In genomic region chr3:141466061-141466460, GRCm38 (mm10) we compare ENCODE assay signal across 9 mouse cellular contexts. TPM values are rescaled to one million over a fixed set of nuclear protein-coding genes. Genes with fewer than 3 reads are reported as not detected.
DNase-seq lines count a peak whose midpoint lies in the region; ATAC-seq and TF ChIP-seq lines count a peak whose summit lies in the region.
"Had no signal": no experiment of that assay in that cellular context is flagged by ENCODE, and none has a peak within 500 bp of the region (broad histone marks: within the 10 kb centered on the region; RNA-seq: fewer than 3 reads in every experiment).

No protein-coding gene starts in this region.

- H3K9ac ChIP-seq in forebrain, postnatal 0 days, result peak overlapping the region; percentile 80
- peak overlapping the region; percentile 71 for H3K9ac ChIP-seq in kidney, postnatal 0 days (ENCODE audit: low read depth, low read length)
- no peak overlapping the region for H3K9ac ChIP-seq in liver, embryonic 15.5 days

- peaks cover 9% of the 10 kb centered on the region; the same call in 1 of the 2 replicates for H3K4me1 ChIP-seq in cerebellum, adult 2 months (ENCODE audit: control insufficient read depth, insufficient read depth, low read length)
- H3K4me1 ChIP-seq in forebrain, postnatal 0 days (ENCODE audit: insufficient read depth), result 0 out of 2 replicates have a peak, but pooled peaks cover 7% of the 10 kb centered on the region
- no peaks in the 10 kb centered on the region for H3K4me1 ChIP-seq in kidney, postnatal 0 days (replicated peaks; ENCODE audit: insufficient read depth, low read length)
- no peaks in the 10 kb centered on the region for H3K4me1 ChIP-seq in liver, embryonic 15.5 days (replicated peaks)

- H3K4me3 ChIP-seq in cerebellum, adult 2 months (replicated peaks; ENCODE audit: insufficient read depth, low read depth, low read length), result peak overlapping the region; percentile 90
- peak overlapping the region; percentile 86 for H3K4me3 ChIP-seq in forebrain, postnatal 0 days (ENCODE audit: low read depth, low read length)
- H3K4me3 ChIP-seq in kidney, postnatal 0 days (replicated peaks; ENCODE audit: low read depth, low read length), result peak overlapping the region; percentile 88
- no peak overlapping the region for H3K4me3 ChIP-seq in liver, embryonic 15.5 days (replicated peaks)
- H3K4me3 ChIP-seq: erythroblast, embryonic 14.5 days had no signal

- peak overlapping the region; percentile 91 for H3K27ac ChIP-seq in cerebellum, adult 2 months (ENCODE audit: insufficient read depth, low read length)
- H3K27ac ChIP-seq in forebrain, postnatal 0 days (ENCODE audit: low read depth, low read length), result peak overlapping the region; percentile 87
- peak overlapping the region; percentile 86; the same call in 1 of the 2 replicates for H3K27ac ChIP-seq in kidney, postnatal 0 days
- no peak overlapping the region for H3K27ac ChIP-seq in liver, embryonic 15.5 days (replicated peaks)

- ATAC-seq in forebrain, postnatal 0 days, result peak; percentile 14; the same call in 1 of the 2 replicates
- no peak for ATAC-seq in kidney, postnatal 0 days (replicated peaks; ENCODE audit: low FRiP score, low read depth)
- no peak for ATAC-seq in liver, embryonic 15.5 days (ENCODE audit: insufficient read depth)
- no peak for ATAC-seq in erythroblast, adult 5-6 weeks (replicated peaks; ENCODE audit: low FRiP score, poor library complexity, severe bottlenecking)

- no peak for TF ChIP-seq CTCF in cerebellum, adult 2 months (IDR thresholded peaks at IDR 0.05; ENCODE audit: borderline replicate concordance, insufficient read depth, low read depth, low read length)
- TF ChIP-seq CTCF in forebrain, postnatal 0 days (IDR thresholded peaks at IDR 0.05; ENCODE audit: low read depth), result peak; percentile 44; the same call in 1 of the 2 replicates
- peak; percentile 9; the same call in 1 of the 2 replicates for TF ChIP-seq CTCF in kidney, postnatal 0 days (IDR thresholded peaks at IDR 0.05; ENCODE audit: low read depth)

- peak; percentile 88 for DNase-seq in heart, adult 11 months
- DNase-seq in heart, adult 9 months (ENCODE audit: low spot score in 2 of 2), result no peak
- DNase-seq in cerebellum, adult 2 months, result peak; percentile 78 to 82
- peak; percentile 67 for DNase-seq in forebrain, postnatal 0 days
- peak; percentile 58 for DNase-seq in kidney, postnatal 0 days (ENCODE audit: low spot score)
- DNase-seq in right cerebral cortex, postnatal 14 days, result peak; percentile 32

- no peak for TF ChIP-seq POLR2A in cerebellum, adult 2 months (IDR thresholded peaks at IDR 0.05; ENCODE audit: borderline replicate concordance, insufficient read depth, low read length)

- H3K4me2 ChIP-seq in forebrain, postnatal 0 days (ENCODE audit: low read depth), result peak overlapping the region; percentile 89
- H3K4me2 ChIP-seq in kidney, postnatal 0 days (ENCODE audit: low read length), result peak overlapping the region; percentile 92
- peak overlapping the region; percentile 62 for H3K4me2 ChIP-seq in liver, embryonic 15.5 days

- H3K9me3 ChIP-seq in forebrain, postnatal 0 days (ENCODE audit: low read length), result no peaks in the 10 kb centered on the region
- no peaks in the 10 kb centered on the region for H3K9me3 ChIP-seq in kidney, postnatal 0 days (replicated peaks; ENCODE audit: low read length)
- H3K9me3 ChIP-seq in liver, embryonic 15.5 days (replicated peaks), result no peaks in the 10 kb centered on the region

- WGBS in cerebellum, adult 2 months, result under 1% methylated on average over 20 of the region's 20 CpGs
- 2% methylated on average over 20 of the region's 20 CpGs for WGBS in forebrain, postnatal 0 days
- WGBS in kidney, postnatal 0 days, result under 1% methylated on average over 20 of the region's 20 CpGs
- 3% methylated on average over 20 of the region's 20 CpGs for WGBS in liver, embryonic 15.5 days (ENCODE audit: insufficient replicate concordance)

- no peaks in the 10 kb centered on the region for H3K36me3 ChIP-seq in forebrain, postnatal 0 days (ENCODE audit: insufficient read depth)
- H3K36me3 ChIP-seq in kidney, postnatal 0 days (ENCODE audit: insufficient read depth, low read length), result no peaks in the 10 kb centered on the region
- no peaks in the 10 kb centered on the region for H3K36me3 ChIP-seq in liver, embryonic 15.5 days (replicated peaks)

- H3K27me3 ChIP-seq in cerebellum, adult 2 months (ENCODE audit: control insufficient read depth, insufficient read depth, low read length), result no peaks in the 10 kb centered on the region
- no peaks in the 10 kb centered on the region for H3K27me3 ChIP-seq in forebrain, postnatal 0 days (ENCODE audit: insufficient read depth, low read length)
- no peaks in the 10 kb centered on the region for H3K27me3 ChIP-seq in kidney, postnatal 0 days (ENCODE audit: insufficient read depth, low read length)
- H3K27me3 ChIP-seq in liver, embryonic 15.5 days, result peaks cover 48% of the 10 kb centered on the region

RNA-seq across cellular contexts. Expression of gene Unc5c, which starts 1.0 kb away (rescaled TPM):
- polyA plus RNA-seq in cerebellum, adult 2 months (2012; rRNA removed), result 19.4 and 22.8 TPM in 2 replicates
- 28.3 and 30.6 TPM in 2 replicates for total RNA-seq in forebrain, postnatal 0 days (2014; rRNA removed)
- polyA plus RNA-seq in forebrain, postnatal 0 days (2015; fragmentation: Nextera tagmentation; extraction: Ambion mirVana), result 5.5 and 9.2 TPM in 2 replicates
- 13.6 and 15.6 TPM in 2 replicates for polyA plus RNA-seq in kidney, postnatal 0 days (2015; fragmentation: Nextera tagmentation; extraction: Ambion mirVana)
- 0.21 and 0.23 TPM in 2 replicates for polyA plus RNA-seq in liver, embryonic 15.5 days (2015; fragmentation: Nextera tagmentation; extraction: Ambion mirVana)
- not detected in 2 replicates for total RNA-seq in erythroblast, adult 5-6 weeks (2015; ENCODE audit: low replicate concordance)
- total RNA-seq in erythroblast, adult 5-6 weeks (2017; ENCODE audit: low replicate concordance), result not detected in 2 replicates
- polyA plus RNA-seq: erythroblast, embryonic 14.5 days had no signal

Comparison
In these comparisons a context has a peak if more than half of its experiments do, and no peak if none do; other contexts are left out.
1. DNase-seq: peak in heart, adult 11 months (single experiment), cerebellum, adult 2 months (2 of 2), forebrain, postnatal 0 days (single experiment), kidney, postnatal 0 days (single experiment) and right cerebral cortex, postnatal 14 days (single experiment); none in heart, adult 9 months (0 of 2).
2. Peak in every context shown above with its lines, with median percentiles within 50 percentile points of each other: H3K4me2 ChIP-seq.